ENCODE assay signal across 8 mouse cellular contexts in genomic region chr4:62780837-62781236, GRCm38 (mm10).
DNase-seq lines count a peak whose midpoint lies in the region; ATAC-seq and TF ChIP-seq lines count a peak whose summit lies in the region.

No protein-coding gene starts in this region.

- H3K9ac ChIP-seq in heart, embryonic 13.5 days, result peak overlapping the region; percentile 63; the same call in 1 of the 2 replicates
- peak overlapping the region; percentile 30 for H3K9ac ChIP-seq in hindbrain, postnatal 0 days (replicated peaks; ENCODE audit: low read length)
- peak overlapping the region; percentile 63 for H3K9ac ChIP-seq in midbrain, embryonic 16.5 days (ENCODE audit: low read depth, low read length)

- no peaks in the 10 kb centered on the region for H3K9me3 ChIP-seq in heart, embryonic 13.5 days
- H3K9me3 ChIP-seq in hindbrain, postnatal 0 days (ENCODE audit: low read length), result no peaks in the 10 kb centered on the region
- no peaks in the 10 kb centered on the region for H3K9me3 ChIP-seq in midbrain, embryonic 16.5 days (replicated peaks; ENCODE audit: control insufficient read depth, low read length, poor library complexity, severe bottlenecking)

- no peak for DNase-seq in heart, postnatal 14 days
- DNase-seq in hindbrain, postnatal 0 days (ENCODE audit: low spot score), result no peak
- DNase-seq in left cerebral cortex, postnatal 10 days (ENCODE audit: extremely low spot score in 1 of 2, low spot score in 2 of 2), result no peak
- DNase-seq in testis, postnatal 10 days (ENCODE audit: low spot score), result no peak
- DNase-seq in adrenal gland, postnatal 36 days, result no peak

- H3K4me3 ChIP-seq in heart, embryonic 13.5 days, result peak overlapping the region; percentile 53
- H3K4me3 ChIP-seq in brown adipose tissue, adult 24 weeks (ENCODE audit: insufficient read depth, low read depth, low read length), result peak overlapping the region; percentile 63
- H3K4me3 ChIP-seq in hindbrain, postnatal 0 days (ENCODE audit: low read length), result peak overlapping the region; percentile 35
- H3K4me3 ChIP-seq in midbrain, embryonic 16.5 days (ENCODE audit: low read depth, low read length), result peak overlapping the region; percentile 45

- WGBS in heart, embryonic 13.5 days, result 32% methylated on average over 11 of the region's 11 CpGs
- WGBS in hindbrain, postnatal 0 days, result 45% methylated on average over 11 of the region's 11 CpGs
- 45% methylated on average over 11 of the region's 11 CpGs for WGBS in midbrain, embryonic 16.5 days

- ATAC-seq in heart, embryonic 13.5 days (ENCODE audit: extremely low read depth, insufficient number of reproducible peaks, low FRiP score, low TSS enrichment), result no peak
- no peak; the same call in 1 of the 2 replicates for ATAC-seq in hindbrain, postnatal 0 days
- peak; percentile 57; the same call in 1 of the 2 replicates for ATAC-seq in midbrain, embryonic 16.5 days

- intact Hi-C loops in heart, postnatal 14 days (cut with DNase I), result loop anchor here (2.0 to 5.0 kb wide), 4 partner anchors 101 to 338 kb away; no protein-coding TSS in a partner anchor
- intact Hi-C loops in left cerebral cortex, postnatal 10 days (cut with DNase I), result loop anchor here (2.0 kb wide), 2 partner anchors 186 to 338 kb away; no protein-coding TSS in a partner anchor

- H3K27ac ChIP-seq in heart, embryonic 13.5 days (replicated peaks), result no peak overlapping the region
- no peak overlapping the region for H3K27ac ChIP-seq in brown adipose tissue, adult 24 weeks (replicated peaks; ENCODE audit: low read depth, low read length)
- H3K27ac ChIP-seq in hindbrain, postnatal 0 days, result 0 out of 2 replicates have a peak overlapping the region, but pooled peaks have one; percentile 11
- H3K27ac ChIP-seq in midbrain, embryonic 16.5 days (ENCODE audit: low read length), result peak overlapping the region; percentile 68

- H3K27me3 ChIP-seq in heart, embryonic 13.5 days (replicated peaks), result peaks cover 49% of the 10 kb centered on the region
- H3K27me3 ChIP-seq in hindbrain, postnatal 0 days (ENCODE audit: insufficient read depth, low read length), result no peaks in the 10 kb centered on the region
- no peaks in the 10 kb centered on the region for H3K27me3 ChIP-seq in midbrain, embryonic 16.5 days (ENCODE audit: control insufficient read depth, insufficient read depth, low read depth, low read length)

- peak overlapping the region; percentile 77 for H3K4me2 ChIP-seq in heart, embryonic 13.5 days
- H3K4me2 ChIP-seq in hindbrain, postnatal 0 days (ENCODE audit: low read depth, low read length), result peak overlapping the region; percentile 62
- H3K4me2 ChIP-seq in midbrain, embryonic 16.5 days (ENCODE audit: low read length), result peak overlapping the region; percentile 51

- H3K4me1 ChIP-seq in heart, embryonic 13.5 days, result peaks cover 3% of the 10 kb centered on the region; the same call in 1 of the 2 replicates
- peaks cover 12% of the 10 kb centered on the region for H3K4me1 ChIP-seq in brown adipose tissue, adult 24 weeks (ENCODE audit: control insufficient read depth, insufficient read depth, insufficient read length, low read length)
- no peaks in the 10 kb centered on the region for H3K4me1 ChIP-seq in hindbrain, postnatal 0 days (ENCODE audit: insufficient read depth, low read length)
- H3K4me1 ChIP-seq in midbrain, embryonic 16.5 days (ENCODE audit: control insufficient read depth, insufficient read depth, low read length), result peaks cover 6% of the 10 kb centered on the region; the same call in 1 of the 2 replicates

- no peaks in the 10 kb centered on the region for H3K36me3 ChIP-seq in heart, embryonic 13.5 days
- H3K36me3 ChIP-seq in hindbrain, postnatal 0 days (ENCODE audit: insufficient read depth, low read length), result no peaks in the 10 kb centered on the region
- no peaks in the 10 kb centered on the region for H3K36me3 ChIP-seq in midbrain, embryonic 16.5 days (ENCODE audit: control insufficient read depth, insufficient read depth, low read length)

- TF ChIP-seq CTCF in hindbrain, postnatal 0 days (IDR thresholded peaks at IDR 0.05; ENCODE audit: low read depth), result no peak

Comparison
In these comparisons a context has a peak if more than half of its experiments do, and no peak if none do; other contexts are left out.
1. H3K27ac ChIP-seq: peak in hindbrain, postnatal 0 days (single experiment) and midbrain, embryonic 16.5 days (single experiment); none in heart, embryonic 13.5 days (single experiment) and brown adipose tissue, adult 24 weeks (single experiment).
2. Peak in every context shown above with its lines, with median percentiles within 50 percentile points of each other: H3K4me2 ChIP-seq, H3K4me3 ChIP-seq and H3K9ac ChIP-seq.